Mouse (Mus musculus) adrenal gland, postnatal 10 days (tissue): Measurements from ENCODE around the gene Cort. TPM values are rescaled to one million over a fixed set of nuclear protein-coding genes. Genes with fewer than 3 reads are reported as not detected.

Experiments
- DNase-seq: peaks from one replicate; pipeline ENCODE4 v3.0.0; 2021; ENCODE audit warnings: mixed read lengths
- total RNA-seq, 2 experiments: library from RNA; stranded (reverse); gene quantifications; 2 replicates each; pipeline ENCODE4 v1.2.3; 2021

Cort gene
- total RNA-seq, 2 experiments from 2014 or later = 1.5 TPM

- DNase-seq = peak; percentile 29
Measured at GRCm38 (mm10) chr4:149098571-149098970, 28.0 kb downstream of the Cort start.

- peak; percentile 53 for DNase-seq
Measured at GRCm38 (mm10) chr4:149097956-149098355, 28.6 kb downstream of the Cort start.

DNA sequence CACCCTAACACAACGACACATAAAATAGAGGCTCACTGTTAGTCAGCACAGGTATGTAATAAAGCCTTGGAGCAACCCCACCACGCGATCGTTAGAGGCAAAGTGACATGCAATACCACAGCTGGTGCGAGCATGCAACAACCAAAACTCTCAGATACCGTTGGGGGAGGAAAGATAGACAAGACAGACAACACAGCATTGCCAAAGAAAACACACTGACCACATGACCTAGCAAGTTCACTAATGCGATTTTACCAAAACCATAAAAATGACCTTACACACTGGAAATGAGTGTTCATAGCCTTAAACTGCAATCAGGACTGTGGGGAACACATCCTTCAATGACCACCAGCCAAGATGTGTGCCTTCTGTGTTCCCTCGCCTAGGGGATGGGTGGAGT is 35.2 kb downstream of the Cort start:
- no peak for DNase-seq

DNA sequence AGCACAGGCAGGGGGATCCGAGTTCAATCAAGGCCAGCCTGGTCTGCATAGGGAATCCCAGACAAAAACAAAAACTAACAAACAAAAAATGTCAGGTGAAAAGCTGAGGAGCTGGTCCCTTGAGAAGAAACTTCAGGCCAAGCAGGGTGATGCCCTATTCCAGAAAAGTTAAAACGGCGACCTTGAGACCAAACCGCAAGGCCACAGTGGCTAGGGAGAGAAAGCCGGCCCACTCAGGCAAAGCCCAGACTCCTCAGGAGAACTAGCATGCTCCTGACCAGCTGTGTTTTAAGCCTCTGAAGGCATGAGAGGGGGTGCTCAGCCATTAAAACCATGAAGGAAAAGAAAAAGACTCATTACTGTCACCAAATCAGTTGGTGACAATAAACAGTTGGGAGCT is 41.2 kb downstream of the Cort start:
- peak; percentile 47 for DNase-seq

- peak; percentile 92 for DNase-seq
Measured at GRCm38 (mm10) chr4:149081528-149081927, 45.0 kb downstream of the Cort start.

DNA sequence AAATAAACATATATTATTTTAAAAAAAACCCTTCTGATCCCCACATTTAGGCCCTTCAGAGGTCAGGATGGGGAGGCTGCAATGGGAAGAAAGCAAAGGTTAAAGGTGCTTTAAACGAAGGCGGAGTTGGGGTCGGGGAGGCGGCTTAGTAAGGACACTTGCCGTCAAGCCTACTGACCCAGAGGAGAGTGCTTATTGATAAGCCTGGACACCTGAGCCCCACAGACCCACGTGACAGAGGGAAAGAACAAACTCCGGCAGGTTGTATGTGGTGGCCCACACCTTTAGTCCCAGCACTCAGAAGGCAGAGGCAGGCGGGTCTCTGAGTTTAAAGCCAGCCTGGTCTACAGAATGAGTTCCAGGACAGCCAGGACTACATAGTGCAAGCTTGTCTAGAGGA is 46.5 kb downstream of the Cort start:
- no peak for DNase-seq

DNA sequence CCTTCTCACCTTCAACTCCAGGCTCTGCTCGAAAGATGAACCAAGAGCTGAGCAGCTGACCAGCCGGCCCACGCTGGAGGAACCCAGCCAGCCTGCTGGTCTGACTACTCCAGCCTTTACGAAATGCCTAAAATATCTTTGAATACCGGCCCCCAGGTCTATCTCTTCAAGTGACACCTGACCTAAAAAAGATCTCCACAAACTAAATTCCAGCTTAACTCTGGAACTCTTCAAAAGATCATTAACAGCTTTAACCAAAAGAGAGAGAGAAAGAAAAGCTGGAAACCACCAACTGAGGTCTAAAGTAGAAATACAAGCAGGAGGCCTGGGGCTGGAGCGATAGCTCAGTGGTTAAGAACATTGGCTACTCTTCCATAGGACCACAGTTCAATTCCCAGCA is 46.9 kb downstream of the Cort start:
- no peak for DNase-seq

- DNase-seq = peak; percentile 52
Measured at GRCm38 (mm10) chr4:149078261-149078660, 48.3 kb downstream of the Cort start.

DNA sequence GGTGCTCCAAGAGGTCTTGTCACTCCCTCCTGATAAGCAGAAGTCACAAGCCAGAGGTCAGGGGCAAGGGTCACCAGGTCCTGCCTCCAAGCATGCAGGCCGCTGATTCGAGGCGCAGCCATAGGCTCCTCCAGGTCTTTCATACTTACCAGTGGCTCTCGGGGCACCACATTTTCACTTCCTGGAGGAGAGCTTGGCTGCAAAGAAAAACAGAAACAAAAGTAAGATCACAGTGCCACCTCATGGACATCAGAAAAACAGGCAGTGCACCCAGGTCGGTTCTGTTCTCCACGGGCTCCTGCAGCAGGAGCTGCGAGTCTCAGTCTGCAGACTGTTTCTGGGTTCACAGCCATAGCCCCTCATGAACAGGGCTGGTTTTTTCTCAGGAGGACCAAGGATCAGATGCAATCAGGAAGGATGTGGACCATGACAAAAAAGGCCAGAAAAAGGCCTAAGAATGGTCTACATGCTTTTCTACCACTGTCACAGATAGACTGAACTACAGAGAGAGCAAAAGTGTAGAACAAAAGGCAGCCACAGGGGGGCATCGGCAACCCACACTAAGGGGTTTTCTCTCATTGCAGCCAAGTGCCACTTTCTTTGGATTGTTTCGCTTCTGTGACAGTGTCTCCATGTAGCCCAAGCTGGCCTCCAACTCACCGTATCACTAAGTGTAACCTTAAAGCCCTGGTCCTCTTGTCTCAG is 50.5 kb downstream of the Cort start:
- peak; percentile 84 for DNase-seq

DNA sequence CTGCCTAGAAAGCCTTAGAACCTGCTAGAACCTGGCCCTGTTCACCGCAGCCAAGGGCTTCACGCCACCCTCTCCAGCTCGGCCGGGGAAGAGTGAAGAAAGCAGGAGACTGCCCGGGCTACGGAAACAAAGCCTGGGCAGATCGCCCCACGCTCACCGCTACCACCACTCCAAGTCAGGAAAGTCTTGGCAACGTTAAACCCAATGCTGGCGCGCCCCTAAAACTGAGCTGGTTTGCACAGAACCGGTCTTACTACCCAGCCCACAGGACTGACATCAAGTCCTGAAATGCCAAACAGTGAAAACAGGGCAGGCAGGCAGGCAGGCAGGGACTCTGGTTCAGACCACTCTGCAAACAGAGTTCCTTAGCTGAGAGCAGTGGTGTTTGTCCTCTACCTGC is 51.5 kb downstream of the Cort start:
- DNase-seq = no peak

Other genes with a start within 250 kb of the Cort start
- 10 to 100 TPM; 67.9 to 74.0 TPM for gene Pex14, start 26.9 kb downstream of the Cort start, total RNA-seq
- gene Dffa, start 22.6 kb downstream of the Cort start, total RNA-seq = 10 to 100 TPM; 21.0 to 23.9 TPM
- 10 to 100 TPM in 1 of 2 experiments, 1 to 10 TPM in 1; 7.8 to 11.0 TPM for gene Cenps, start 10.9 kb upstream of the Cort start, total RNA-seq
- gene Pgd, start 40.0 kb upstream of the Cort start, total RNA-seq = 100 to 1,000 TPM; 175 to 176 TPM
- 100 to 1,000 TPM; 105 to 154 TPM for gene Kif1b, start 180.9 kb upstream of the Cort start, total RNA-seq